Mouse (Mus musculus): ENCODE data around the gene Clic4. TPM values are rescaled to one million over a fixed set of nuclear protein-coding genes. Genes with fewer than 3 reads are reported as not detected.

The Clic4 gene
- polyA plus RNA-seq, 1 experiment, result 30.2 TPM

- TF ChIP-seq GATA1 (IDR thresholded peaks at IDR 0.05; ENCODE audit: low read length), result no peak
Measured at GRCm38 (mm10) chr4:135253239-135254039, 19.2 kb downstream of the Clic4 start.

- no peak for TF ChIP-seq GATA1 (IDR thresholded peaks at IDR 0.05; ENCODE audit: low read length)
Measured at GRCm38 (mm10) chr4:135251801-135252200, 20.8 kb downstream of the Clic4 start.

GRCm38 (mm10) chr4:135248250-135249018, 24.2 kb downstream of the Clic4 start:
- TF ChIP-seq GATA1 (IDR thresholded peaks at IDR 0.05; ENCODE audit: low read length), result no peak

GRCm38 (mm10) chr4:135246866-135247756, 25.5 kb downstream of the Clic4 start:
- TF ChIP-seq GATA1 (IDR thresholded peaks at IDR 0.05; ENCODE audit: low read length), result no peak

GRCm38 (mm10) chr4:135246444-135246843, 26.2 kb downstream of the Clic4 start:
- TF ChIP-seq GATA1 (IDR thresholded peaks at IDR 0.05; ENCODE audit: low read length), result no peak

GRCm38 (mm10) chr4:135245841-135246240, 26.8 kb downstream of the Clic4 start:
- TF ChIP-seq GATA1 (IDR thresholded peaks at IDR 0.05; ENCODE audit: low read length), result no peak

GRCm38 (mm10) chr4:135244335-135244734, 28.3 kb downstream of the Clic4 start:
- no peak for TF ChIP-seq GATA1 (IDR thresholded peaks at IDR 0.05; ENCODE audit: low read length)

GRCm38 (mm10) chr4:135242913-135243541, 29.6 kb downstream of the Clic4 start:
- no peak for TF ChIP-seq GATA1 (IDR thresholded peaks at IDR 0.05; ENCODE audit: low read length)

GRCm38 (mm10) chr4:135242383-135242782, 30.2 kb downstream of the Clic4 start:
- TF ChIP-seq GATA1 (IDR thresholded peaks at IDR 0.05; ENCODE audit: low read length), result no peak

GRCm38 (mm10) chr4:135241669-135242068, 30.9 kb downstream of the Clic4 start:
- TF ChIP-seq GATA1 (IDR thresholded peaks at IDR 0.05; ENCODE audit: low read length), result no peak

- no peak for TF ChIP-seq GATA1 (IDR thresholded peaks at IDR 0.05; ENCODE audit: low read length)
Measured at GRCm38 (mm10) chr4:135241106-135241505, 31.5 kb downstream of the Clic4 start.

- no peak for TF ChIP-seq GATA1 (IDR thresholded peaks at IDR 0.05; ENCODE audit: low read length)
Measured at GRCm38 (mm10) chr4:135240329-135240728, 32.3 kb downstream of the Clic4 start.

- TF ChIP-seq GATA1 (IDR thresholded peaks at IDR 0.05; ENCODE audit: low read length), result peak; percentile 53
Measured at GRCm38 (mm10) chr4:135238706-135239510, 33.7 kb downstream of the Clic4 start.

GRCm38 (mm10) chr4:135236658-135237057, 36.0 kb downstream of the Clic4 start:
- TF ChIP-seq GATA1 (IDR thresholded peaks at IDR 0.05; ENCODE audit: low read length), result no peak
